Mouse (Mus musculus) liver, embryonic 16.5 days (tissue): ENCODE results near the gene Aldh1l1. TPM values are rescaled to one million over a fixed set of nuclear protein-coding genes. Genes with fewer than 3 reads are reported as not detected.

Experiments used
- ATAC-seq: fragments of 200-750 bp; cut with Nextera tagmentation; 2 replicates; pipeline ENCODE4 v1.8.0; 2017; ENCODE audit warnings: low read depth, mild to moderate bottlenecking, moderate number of reproducible peaks, moderate library complexity
- H3K27ac ChIP-seq: fragments of 300-500 bp; sonication (generic); 2 replicates; pipeline ENCODE4 v1.5.1; 2014; ENCODE audit warnings: mild to moderate bottlenecking, low read length
- H3K27me3 ChIP-seq: fragments of 300-500 bp; sonication (generic); 2 replicates; pipeline ENCODE4 v1.6.1; 2014; ENCODE audit warnings: low read depth, low read length, mixed read lengths; ENCODE audit not compliant: control insufficient read depth, insufficient read depth
- H3K36me3 ChIP-seq: fragments of 300-500 bp; sonication (generic); 2 replicates; pipeline ENCODE4 v1.6.1; 2014; ENCODE audit warnings: mild to moderate bottlenecking; ENCODE audit not compliant: control insufficient read depth, insufficient read depth
- H3K4me1 ChIP-seq: fragments of 300-500 bp; sonication (generic); 2 replicates; pipeline ENCODE4 v1.6.1; 2014; ENCODE audit warnings: low read depth, low read length, mixed read lengths; ENCODE audit not compliant: control insufficient read depth
- H3K4me2 ChIP-seq: fragments of 300-500 bp; sonication (generic); 2 replicates; pipeline ENCODE4 v1.6.1; 2014; ENCODE audit warnings: low read depth, low read length, mixed read lengths
- H3K4me3 ChIP-seq: fragments of 300-500 bp; sonication (generic); 2 replicates; pipeline ENCODE4 v1.5.1; 2014; ENCODE audit warnings: low read depth, mild to moderate bottlenecking, low read length
- H3K9ac ChIP-seq: fragments of 300-500 bp; sonication (generic); 2 replicates; pipeline ENCODE4 v1.6.1; 2014; ENCODE audit warnings: low read depth, low read length
- H3K9me3 ChIP-seq: fragments of 300-500 bp; sonication (generic); replicated peaks from 2 replicates; pipeline ENCODE4 v1.6.1; 2016; ENCODE audit warnings: low read length; ENCODE audit not compliant: control insufficient read depth
- WGBS: fragments of 180-500 bp; shearing (Covaris S2); extraction: QIAGEN DNeasy Blood & Tissue Kit; methylation state at CpG from one replicate; pipeline ENCODE4 v1.1.7; 2014; ENCODE audit not compliant: insufficient replicate concordance; 5-methylcytosine and 5-hydroxymethylcytosine counted together
- polyA plus RNA-seq: library from polyadenylated mRNA; unstranded; fragments of >200 nt; fragmentation: Nextera tagmentation; extraction: Ambion mirVana; gene quantifications from 2 replicates; pipeline ENCODE4 v1.2.1, GENCODE M21; 2015

The Aldh1l1 gene
- polyA plus RNA-seq, 1 experiment from 2014 or later: 48.3 TPM

DNA sequence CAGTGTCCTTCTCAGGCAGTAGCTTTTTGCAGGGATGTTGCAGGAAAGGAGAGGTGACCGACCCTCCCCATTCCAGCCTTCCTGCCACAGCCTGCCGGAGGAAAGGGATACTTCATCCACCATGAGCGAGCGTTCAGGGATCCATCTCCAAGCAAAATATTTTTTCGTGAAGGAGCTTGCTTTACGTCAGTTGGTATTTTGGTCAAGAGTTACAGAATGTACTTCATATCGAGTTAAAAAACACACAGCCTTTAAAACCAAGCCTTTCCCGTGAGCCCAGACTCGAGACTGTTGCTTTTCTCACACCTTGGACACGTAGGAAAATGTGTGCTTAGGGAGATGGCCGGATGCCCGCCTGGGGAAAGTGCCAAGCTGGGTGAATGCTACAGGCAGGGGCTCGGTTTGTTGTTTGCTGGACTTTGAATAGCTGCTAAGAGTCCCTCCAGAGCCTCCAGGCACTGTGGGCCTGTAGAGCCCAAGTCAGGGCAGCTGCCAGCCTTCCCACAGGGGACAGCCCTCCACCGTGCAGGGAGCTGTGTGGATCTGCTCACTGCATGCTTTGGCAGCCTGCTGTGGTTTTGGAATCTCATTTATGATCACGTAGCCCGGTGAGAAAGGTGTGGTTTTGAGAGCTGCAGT is 20.6 kb downstream of the Aldh1l1 start:
- no peaks in the 10 kb centered on the region for H3K9me3 ChIP-seq

DNA sequence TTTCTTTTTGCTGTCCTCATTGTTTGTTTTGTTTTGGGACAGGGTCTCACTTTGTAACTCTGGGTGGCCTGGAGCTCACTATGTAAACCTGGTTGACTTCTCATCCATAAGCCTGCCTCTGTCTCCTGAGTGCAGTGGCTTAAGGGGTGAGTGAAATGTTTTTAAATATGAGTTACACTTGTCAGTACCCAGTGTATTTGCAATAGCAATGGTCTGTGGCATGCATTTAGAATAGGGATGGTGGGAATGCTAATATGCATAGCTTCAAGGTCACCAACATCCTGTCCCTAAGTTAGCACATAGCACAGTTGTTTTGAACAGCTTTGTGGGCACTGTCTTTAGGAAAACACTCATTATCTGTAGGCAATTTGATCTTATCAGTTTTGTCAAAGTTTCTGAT is 21.2 kb downstream of the Aldh1l1 start:
- H3K36me3 ChIP-seq: no peaks in the 10 kb centered on the region
- H3K4me2 ChIP-seq: no peak overlapping the region
- ATAC-seq: no peak
- H3K4me3 ChIP-seq: no peak overlapping the region
- H3K4me1 ChIP-seq: peaks cover 4% of the 10 kb centered on the region; the same call in 1 of the 2 replicates
- H3K9ac ChIP-seq: no peak overlapping the region
- H3K27ac ChIP-seq: no peak overlapping the region
- no peaks in the 10 kb centered on the region for H3K9me3 ChIP-seq
- no peaks in the 10 kb centered on the region for H3K27me3 ChIP-seq

More for the DNA sequence above, 20.6 kb downstream of the Aldh1l1 start:
- H3K4me2 ChIP-seq: no peak overlapping the region
- no peaks in the 10 kb centered on the region for H3K27me3 ChIP-seq
- no peaks in the 10 kb centered on the region for H3K36me3 ChIP-seq
- peaks cover 4% of the 10 kb centered on the region; the same call in 1 of the 2 replicates for H3K4me1 ChIP-seq
- 0 out of 2 replicates have a peak, but pooled peaks have one; percentile 12 for ATAC-seq
- 48% methylated on average over 16 of the region's 16 CpGs for WGBS
- no peak overlapping the region for H3K27ac ChIP-seq
- no peak overlapping the region for H3K9ac ChIP-seq
- H3K4me3 ChIP-seq: no peak overlapping the region

DNA sequence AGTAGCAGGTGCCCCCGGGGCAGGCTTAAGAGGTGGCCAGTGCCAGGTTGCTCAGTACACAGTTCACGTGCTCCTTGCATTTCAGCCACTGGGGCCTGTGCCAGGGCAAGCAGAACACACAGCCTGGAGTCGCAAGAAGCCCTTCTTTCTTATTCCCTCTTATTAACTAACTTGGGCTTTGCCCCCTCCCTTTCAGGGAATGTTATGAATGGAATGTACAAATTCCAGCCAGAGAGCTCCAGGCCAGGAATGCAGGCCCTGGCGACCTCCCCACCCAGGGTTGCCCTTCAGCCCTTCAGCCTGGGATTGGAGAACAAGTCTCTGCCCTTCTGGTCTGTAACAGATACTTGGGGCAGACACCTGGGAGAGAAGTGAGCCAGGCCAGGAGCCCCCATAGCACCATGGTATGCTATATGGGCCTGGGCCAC is 22.0 kb downstream of the Aldh1l1 start:
- WGBS: 56% methylated on average over 4 of the region's 4 CpGs
- H3K27me3 ChIP-seq: no peaks in the 10 kb centered on the region
- no peak overlapping the region for H3K9ac ChIP-seq
- peak; percentile 69 for ATAC-seq
- no peak overlapping the region for H3K4me2 ChIP-seq
- H3K9me3 ChIP-seq: no peaks in the 10 kb centered on the region
- no peak overlapping the region for H3K4me3 ChIP-seq
- H3K27ac ChIP-seq: no peak overlapping the region
- H3K4me1 ChIP-seq: peaks cover 4% of the 10 kb centered on the region; the same call in 1 of the 2 replicates
- no peaks in the 10 kb centered on the region for H3K36me3 ChIP-seq

DNA sequence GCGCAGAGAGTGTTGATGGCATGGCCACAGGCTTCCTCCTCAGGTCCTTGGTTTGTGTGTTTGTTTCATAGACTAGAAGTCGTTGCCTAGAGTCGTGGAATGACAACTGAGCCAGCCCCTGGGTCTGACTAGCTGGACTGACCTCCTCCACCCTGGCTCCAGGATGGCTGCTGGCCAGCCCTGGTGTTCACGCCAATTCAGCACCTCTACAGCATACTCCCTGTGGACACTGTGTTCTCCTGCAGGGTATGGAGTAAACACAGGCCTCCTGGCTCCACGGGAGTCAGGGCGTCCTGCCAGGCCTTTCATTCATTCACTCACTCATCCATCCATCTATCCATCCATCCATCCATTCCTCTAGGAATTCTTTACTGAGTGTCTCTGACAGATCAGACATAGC is 22.9 kb downstream of the Aldh1l1 start:
- Histone ChIP-seq H3K4me2 (no peak overlapping the region), H3K36me3 (no peaks in the 10 kb centered on the region), H3K9me3 (no peaks in the 10 kb centered on the region), H3K27me3 (no peaks in the 10 kb centered on the region), H3K4me3 (no peak overlapping the region), H3K27ac (no peak overlapping the region), H3K4me1 (peaks cover 4% of the 10 kb centered on the region; the same call in 1 of the 2 replicates), H3K9ac (no peak overlapping the region)
- ATAC-seq: peak; percentile 82
- WGBS: 44% methylated on average over 6 of the region's 6 CpGs

DNA sequence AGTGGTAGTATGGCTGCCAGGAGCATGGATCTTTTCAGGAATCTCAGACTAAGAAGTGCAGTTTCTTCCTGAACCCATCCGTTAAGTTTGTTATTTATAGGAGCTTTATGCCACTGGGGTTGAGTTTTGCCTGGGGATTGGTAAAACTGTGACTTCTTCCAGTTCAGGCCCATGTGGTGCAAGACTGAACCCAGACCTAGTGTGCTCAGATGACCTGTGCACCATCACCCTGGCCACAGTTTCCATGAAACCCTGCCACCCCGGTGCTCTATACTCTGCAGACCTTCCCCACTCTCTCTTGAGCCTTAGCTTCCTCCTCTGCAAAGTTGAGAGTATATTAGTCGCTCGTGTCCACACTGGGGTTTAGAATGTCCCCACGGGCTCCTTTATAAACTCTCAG is 26.2 kb downstream of the Aldh1l1 start:
- no peak overlapping the region for H3K27ac ChIP-seq
- H3K9ac ChIP-seq: no peak overlapping the region
- ATAC-seq: no peak
- H3K36me3 ChIP-seq: no peaks in the 10 kb centered on the region
- H3K4me1 ChIP-seq: peaks cover 6% of the 10 kb centered on the region; the same call in 1 of the 2 replicates
- no peak overlapping the region for H3K4me2 ChIP-seq
- no peaks in the 10 kb centered on the region for H3K27me3 ChIP-seq
- 66% methylated on average over 5 of the region's 5 CpGs for WGBS
- no peak overlapping the region for H3K4me3 ChIP-seq
- H3K9me3 ChIP-seq: no peaks in the 10 kb centered on the region

DNA sequence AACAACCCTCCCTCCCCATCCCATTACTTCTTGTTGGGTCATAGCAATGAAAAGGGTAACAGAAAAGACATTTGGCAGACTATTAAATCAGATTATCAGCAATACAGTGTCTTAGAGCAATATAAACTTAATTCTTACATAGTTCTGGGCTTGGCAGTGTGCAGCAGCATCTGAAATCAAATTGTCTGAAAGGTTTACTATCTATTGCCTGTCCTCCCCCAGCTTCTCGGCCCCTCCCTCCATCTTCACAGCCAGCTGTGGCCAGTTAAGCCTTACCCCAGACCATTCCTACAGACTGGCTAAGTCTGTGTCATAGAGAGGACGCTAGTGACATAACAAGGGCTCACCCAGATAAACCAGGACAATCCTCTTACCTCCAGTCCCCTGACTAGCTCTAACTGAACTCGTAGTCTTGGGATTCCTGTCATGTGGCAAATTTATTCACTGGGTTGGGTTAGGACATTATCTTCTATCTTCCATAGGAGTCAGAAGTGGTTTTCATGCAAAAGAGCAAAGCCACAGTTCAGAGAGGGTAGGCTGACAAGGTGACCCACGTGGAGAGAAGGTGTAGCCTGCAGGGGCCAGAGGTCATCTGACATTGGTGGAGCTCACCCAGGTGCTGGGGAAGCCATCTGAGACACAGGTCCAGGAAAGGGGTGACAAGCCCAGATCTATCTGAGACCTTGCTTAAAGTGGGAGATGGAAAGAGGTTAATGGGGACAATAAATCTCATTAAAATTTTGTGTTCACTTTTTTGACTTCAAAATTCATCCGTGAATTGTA is 27.0 kb downstream of the Aldh1l1 start:
- no peak overlapping the region for H3K27ac ChIP-seq
- WGBS: 41% methylated on average over 5 of the region's 5 CpGs

DNA sequence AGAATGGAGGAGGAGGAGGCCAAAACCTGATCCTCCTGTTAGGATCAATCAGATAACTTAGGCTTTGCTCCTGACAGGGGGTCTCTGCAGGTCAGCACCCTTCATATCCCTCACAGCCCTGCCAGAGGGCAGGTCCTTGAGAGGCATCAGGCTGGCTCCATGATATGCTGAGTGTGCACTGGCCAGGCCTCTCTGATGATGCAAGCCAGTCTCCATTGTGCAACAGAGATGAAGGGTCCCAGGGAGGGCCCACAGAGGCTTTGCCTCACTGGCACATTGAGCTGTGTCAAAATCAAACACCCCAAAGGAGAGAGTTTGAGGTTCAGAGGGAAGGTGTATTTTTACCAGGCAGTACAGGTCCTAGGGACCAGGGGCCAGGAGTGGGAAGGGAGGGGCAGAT is 28.1 kb downstream of the Aldh1l1 start:
- H3K36me3 ChIP-seq: no peaks in the 10 kb centered on the region
- no peaks in the 10 kb centered on the region for H3K9me3 ChIP-seq
- H3K4me2 ChIP-seq: no peak overlapping the region
- H3K27me3 ChIP-seq: no peaks in the 10 kb centered on the region
- H3K27ac ChIP-seq: peak overlapping the region; percentile 66
- H3K9ac ChIP-seq: no peak overlapping the region
- peak; percentile 84 for ATAC-seq
- H3K4me3 ChIP-seq: no peak overlapping the region
- peaks cover 3% of the 10 kb centered on the region; the same call in 1 of the 2 replicates for H3K4me1 ChIP-seq

More for the DNA sequence above, 27.0 kb downstream of the Aldh1l1 start:
- peaks cover 6% of the 10 kb centered on the region; the same call in 1 of the 2 replicates for H3K4me1 ChIP-seq
- no peaks in the 10 kb centered on the region for H3K36me3 ChIP-seq
- no peak overlapping the region for H3K4me2 ChIP-seq
- H3K9me3 ChIP-seq: no peaks in the 10 kb centered on the region
- no peak for ATAC-seq
- H3K27me3 ChIP-seq: no peaks in the 10 kb centered on the region
- H3K9ac ChIP-seq: no peak overlapping the region
- no peak overlapping the region for H3K4me3 ChIP-seq

DNA sequence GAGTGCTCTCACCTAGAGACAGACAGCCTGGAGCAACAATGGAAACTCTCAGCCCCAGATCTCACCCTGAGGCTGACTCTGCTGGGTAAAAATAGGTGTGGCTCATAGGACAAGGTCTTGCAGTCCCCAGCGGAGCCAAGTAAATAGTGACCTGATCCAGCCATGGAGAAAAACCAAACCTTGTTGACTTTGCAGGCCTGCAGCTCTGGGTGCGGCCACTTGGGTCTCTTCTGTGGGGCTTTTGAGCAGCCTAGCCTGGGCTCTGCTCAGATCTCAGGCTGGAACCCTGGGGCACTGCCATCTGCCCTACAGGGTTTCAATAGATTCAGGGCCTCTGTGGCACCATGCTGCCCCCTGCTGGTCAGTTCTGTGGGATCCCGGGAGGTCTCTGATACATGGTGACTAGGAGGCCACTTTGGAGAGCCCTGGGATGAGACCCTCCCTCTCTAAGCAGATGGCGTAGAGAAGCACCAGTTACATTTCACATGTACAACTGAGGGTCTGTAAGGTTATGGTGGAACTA is 28.7 kb downstream of the Aldh1l1 start:
- no peaks in the 10 kb centered on the region for H3K9me3 ChIP-seq

DNA sequence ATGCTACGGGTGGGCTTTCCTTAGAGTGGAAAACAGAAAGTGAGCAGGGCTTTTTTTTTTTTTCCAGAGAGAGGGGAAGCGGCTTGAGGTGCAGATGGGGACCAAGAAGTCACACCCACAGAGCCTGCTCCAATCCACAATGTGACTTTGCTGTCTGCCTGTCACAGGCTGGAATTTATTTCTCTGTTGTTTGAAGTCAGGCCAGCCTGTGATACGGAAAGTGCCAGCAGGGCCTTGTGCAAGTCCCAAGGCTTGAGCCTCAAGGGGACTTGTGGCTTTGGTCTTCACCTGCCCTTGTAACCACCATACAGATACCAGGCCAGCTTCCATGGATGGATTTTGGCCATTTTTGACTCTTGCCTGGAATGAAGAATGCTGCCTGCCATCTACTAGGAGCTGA is 32.7 kb downstream of the Aldh1l1 start:
- Histone ChIP-seq H3K36me3 (no peaks in the 10 kb centered on the region), H3K27me3 (no peaks in the 10 kb centered on the region), H3K9ac (no peak overlapping the region), H3K9me3 (no peaks in the 10 kb centered on the region), H3K4me2 (no peak overlapping the region), H3K27ac (no peak overlapping the region), H3K4me3 (no peak overlapping the region), H3K4me1 (peaks cover 3% of the 10 kb centered on the region; the same call in 1 of the 2 replicates)
- no peak for ATAC-seq
- WGBS: 39% methylated on average over 3 of the region's 3 CpGs

More for the DNA sequence above, 28.7 kb downstream of the Aldh1l1 start:
- WGBS: 31% methylated on average over 4 of the region's 4 CpGs
- Histone ChIP-seq H3K27ac (peak overlapping the region; percentile 66), H3K4me1 (peaks cover 3% of the 10 kb centered on the region; the same call in 1 of the 2 replicates), H3K27me3 (no peaks in the 10 kb centered on the region), H3K4me3 (no peak overlapping the region), H3K4me2 (no peak overlapping the region), H3K36me3 (no peaks in the 10 kb centered on the region), H3K9ac (no peak overlapping the region)
- ATAC-seq: peak; percentile 83
